Mouse (Mus musculus) ovary, postnatal 36 days (tissue): ENCODE measurements around the gene Rasl2-9.
"Not testable (repeated sequence)": the region's sequence is repeated elsewhere in the genome, so short reads cannot be mapped to it uniquely, and the experiment has no call there.

Experiments used
- DNase-seq: peaks from one replicate; pipeline ENCODE4 v3.0.0; 2022; ENCODE audit warnings: low spot score, mixed read lengths

The Rasl2-9 gene

DNA sequence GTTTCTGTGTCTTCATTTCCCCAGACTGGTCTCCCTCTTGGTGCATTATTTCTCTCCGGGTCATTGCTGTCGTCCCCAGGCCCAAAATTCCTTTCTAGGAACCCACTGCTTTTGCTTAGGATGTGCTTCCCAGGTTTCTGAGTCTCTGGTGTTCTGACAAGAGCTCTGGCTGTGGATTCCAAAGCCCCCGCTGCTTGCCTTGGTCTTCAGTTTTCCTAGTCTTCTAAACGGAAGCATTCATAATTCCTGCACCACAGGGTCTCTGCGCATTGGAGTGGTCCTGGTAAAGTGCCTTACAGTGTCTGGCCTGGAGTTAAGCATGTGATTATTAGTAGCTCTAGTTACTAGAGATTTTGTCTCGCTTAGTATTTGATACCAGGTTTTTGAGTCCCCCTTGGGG lies 44.9 kb downstream of the Rasl2-9 start:
- no peak for DNase-seq

DNA sequence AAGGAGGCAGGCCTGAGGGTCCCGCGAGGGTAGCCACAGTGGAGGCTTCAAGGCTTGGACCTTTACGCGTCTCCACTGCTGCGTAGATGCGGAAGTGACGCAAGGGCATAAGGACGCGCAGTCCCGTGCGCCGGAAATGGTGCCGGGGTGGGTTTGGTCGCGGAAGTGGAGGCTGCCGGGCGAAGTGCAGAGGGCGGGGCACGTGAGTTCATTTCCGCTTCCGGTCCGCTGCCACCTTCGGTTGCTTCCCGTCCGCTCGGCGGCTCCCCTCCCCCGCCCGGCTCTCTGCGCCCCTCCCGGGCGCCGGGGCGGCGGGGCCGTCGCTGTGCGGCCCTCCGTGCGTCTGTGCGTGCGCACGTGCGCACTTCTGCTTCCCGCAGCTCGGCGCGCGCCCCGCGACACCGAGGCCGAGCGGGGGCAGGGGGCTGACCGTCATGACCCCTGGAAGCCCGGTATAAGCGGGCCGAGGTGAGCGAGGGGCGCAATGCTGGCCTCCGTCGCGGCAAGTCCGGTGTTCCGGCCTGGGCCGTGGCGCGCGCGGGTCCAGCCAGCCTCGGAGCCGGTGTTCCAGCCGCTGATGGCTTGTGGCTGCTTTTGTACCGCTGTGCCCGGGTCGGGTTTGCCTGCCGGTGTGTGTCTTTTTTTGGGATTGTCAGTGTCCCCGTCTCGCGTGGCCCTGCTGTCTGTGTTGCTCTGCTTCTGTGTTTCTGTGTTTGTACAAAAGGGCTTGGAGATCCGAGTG lies 45.6 kb downstream of the Rasl2-9 start, which contains the start of gene Epn1:
Gene Epn1 (plus strand): TSS at position 226 of the 742 bp plus-strand sequence.
- DNase-seq, result peak; percentile 94

DNA sequence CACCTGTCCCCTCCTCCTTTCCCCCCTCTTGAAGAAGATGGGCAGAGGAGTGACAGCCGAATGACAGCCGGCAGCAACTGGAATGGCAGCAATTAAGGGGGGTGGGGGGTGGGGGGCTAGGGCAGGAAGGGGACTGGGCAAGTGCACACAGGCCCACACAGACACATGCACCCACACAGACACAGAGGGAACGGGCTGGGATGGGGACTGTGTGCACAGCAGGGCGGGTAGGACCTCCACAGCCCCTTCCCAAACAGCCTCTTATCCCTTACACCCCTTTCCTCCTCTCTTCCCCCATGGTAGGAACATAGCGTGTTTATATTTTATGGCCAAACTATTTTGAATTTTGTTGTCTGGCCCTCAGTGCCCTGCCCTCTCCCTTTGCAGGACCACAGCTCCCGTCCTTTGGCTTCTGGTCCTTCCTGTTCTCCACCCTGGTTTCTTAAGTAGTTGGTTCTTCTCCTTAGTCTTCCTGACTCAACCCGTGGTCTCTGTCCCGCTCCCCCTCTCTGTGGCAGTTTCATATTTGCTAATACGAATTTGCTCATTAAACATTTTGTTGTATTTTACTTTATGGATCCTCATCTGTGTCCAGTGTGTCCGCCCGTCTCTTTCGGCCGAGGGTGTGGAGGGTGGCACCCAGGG lies 46.3 kb downstream of the Rasl2-9 start:
- not testable (repeated sequence) for DNase-seq

DNA sequence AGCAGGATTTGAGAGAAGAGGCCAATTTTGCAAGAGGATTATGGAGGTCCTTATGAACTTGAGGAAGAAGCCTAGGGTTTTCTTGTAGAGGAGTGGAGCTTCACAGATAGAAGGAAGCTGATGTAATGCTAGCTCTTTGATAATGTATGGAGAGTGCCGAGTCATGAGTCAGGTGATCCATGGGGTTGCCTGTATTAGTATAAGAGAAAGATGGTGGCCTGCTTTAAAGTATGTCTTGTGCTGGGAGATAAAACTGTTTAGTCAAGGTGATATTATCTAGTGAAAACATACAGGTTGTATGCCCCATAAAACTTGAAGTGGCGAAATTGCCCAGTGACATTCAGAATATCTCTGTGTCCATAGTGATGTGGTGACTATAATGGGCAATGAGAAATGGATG lies 48.8 kb downstream of the Rasl2-9 start:
- DNase-seq, result no peak

DNA sequence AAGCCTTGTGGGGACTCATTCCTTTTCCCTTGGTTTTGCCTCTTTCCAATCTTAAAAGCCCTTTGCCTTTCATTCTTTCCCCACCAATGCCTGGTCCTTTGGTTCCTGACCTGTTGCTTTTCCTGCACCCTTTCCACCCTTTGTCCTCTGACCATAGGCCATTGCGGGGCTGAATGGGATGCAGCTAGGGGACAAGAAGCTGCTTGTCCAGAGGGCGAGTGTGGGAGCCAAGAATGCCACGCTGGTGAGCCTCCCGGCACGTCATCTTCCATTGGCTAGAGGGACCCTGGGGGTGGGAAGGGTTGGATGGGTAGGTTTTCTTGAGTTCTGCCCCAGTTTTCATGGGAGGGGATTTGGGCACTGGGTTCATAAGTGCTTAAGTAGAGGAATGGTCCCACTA lies 50.8 kb downstream of the Rasl2-9 start:
- no peak for DNase-seq
